Mouse (Mus musculus): ENCODE measurements around the gene Oser1. TPM values are rescaled to one million over a fixed set of nuclear protein-coding genes. Genes with fewer than 3 reads are reported as not detected.
A peak's percentile ranks its signal among the peaks of the same experiment; 100 is the strongest.

The Oser1 gene
- polyA plus RNA-seq, 1 experiment from 2014 or later: 50.4 TPM

- ATAC-seq (no peak), DNase-seq (peak; percentile 48)
- no peak overlapping the region for H3K27ac ChIP-seq (ENCODE audit: low read depth)
- no peak overlapping the region for H3K9ac ChIP-seq (replicated peaks)
- no peak overlapping the region for H3K4me3 ChIP-seq (ENCODE audit: low read depth, low read length)
- H3K4me2 ChIP-seq (ENCODE audit: low read depth, low read length): no peak overlapping the region; the same call in 1 of the 2 replicates
- no peaks in the 10 kb centered on the region for H3K4me1 ChIP-seq (ENCODE audit: insufficient read depth)
- no peak for TF ChIP-seq EP300 (IDR thresholded peaks at IDR 0.05; ENCODE audit: low read depth)
- TF ChIP-seq CTCF (IDR thresholded peaks at IDR 0.05; ENCODE audit: low read depth): no peak
- H3K27me3 ChIP-seq (ENCODE audit: insufficient read depth, low read length): peaks cover 17% of the 10 kb centered on the region
- H3K36me3 ChIP-seq (replicated peaks; ENCODE audit: insufficient read depth, low read length): no peaks in the 10 kb centered on the region
- no peaks in the 10 kb centered on the region for H3K9me3 ChIP-seq (ENCODE audit: low read length)
- WGBS (ENCODE audit: insufficient replicate concordance): 3% methylated on average over 30 of the region's 30 CpGs
Measured at GRCm38 (mm10) chr2:163438619-163439451, 14.3 kb upstream of the Oser1 start.

GRCm38 (mm10) chr2:163438246-163438618, 13.7 kb upstream of the Oser1 start, which contains the start of gene Gdap1l1:
Gene Gdap1l1, plus strand, starts transcription at chr2:163438476.
- no peaks in the 10 kb centered on the region for H3K9me3 ChIP-seq (ENCODE audit: low read length)
- DNase-seq: no peak
- no peaks in the 10 kb centered on the region for H3K4me1 ChIP-seq (ENCODE audit: insufficient read depth)
- no peaks in the 10 kb centered on the region for H3K36me3 ChIP-seq (replicated peaks; ENCODE audit: insufficient read depth, low read length)
- peaks cover 17% of the 10 kb centered on the region for H3K27me3 ChIP-seq (ENCODE audit: insufficient read depth, low read length)
- no peak within 1 kb of the TSS for H3K9ac ChIP-seq (replicated peaks)
- 3% methylated on average over 15 of the region's 18 CpGs for WGBS (ENCODE audit: insufficient replicate concordance)
- H3K4me3 ChIP-seq (ENCODE audit: low read depth, low read length): no peak within 1 kb of the TSS
- no peak for ATAC-seq
- H3K27ac ChIP-seq (ENCODE audit: low read depth): no peak within 1 kb of the TSS
- H3K4me2 ChIP-seq (ENCODE audit: low read depth, low read length): no peak within 1 kb of the TSS; the same call in 1 of the 2 replicates
- no peak for TF ChIP-seq CTCF (IDR thresholded peaks at IDR 0.05; ENCODE audit: low read depth)
- no peak for TF ChIP-seq EP300 (IDR thresholded peaks at IDR 0.05; ENCODE audit: low read depth)

- Histone ChIP-seq H3K27ac (ENCODE audit: low read depth) (no peak overlapping the region), H3K27me3 (ENCODE audit: insufficient read depth, low read length) (peaks cover 17% of the 10 kb centered on the region), H3K9me3 (ENCODE audit: low read length) (no peaks in the 10 kb centered on the region), H3K4me1 (ENCODE audit: insufficient read depth) (no peaks in the 10 kb centered on the region), H3K4me2 (ENCODE audit: low read depth, low read length) (no peak overlapping the region), H3K36me3 (replicated peaks; ENCODE audit: insufficient read depth, low read length) (no peaks in the 10 kb centered on the region), H3K4me3 (ENCODE audit: low read depth, low read length) (no peak overlapping the region), H3K9ac (replicated peaks) (no peak overlapping the region)
- TF ChIP-seq CTCF (IDR thresholded peaks at IDR 0.05; ENCODE audit: low read depth): no peak
- TF ChIP-seq EP300 (IDR thresholded peaks at IDR 0.05; ENCODE audit: low read depth): no peak
- 39% methylated on average over 4 of the region's 4 CpGs for WGBS (ENCODE audit: insufficient replicate concordance)
- DNase-seq (no peak), ATAC-seq (no peak)
Measured at GRCm38 (mm10) chr2:163437800-163438199, 13.3 kb upstream of the Oser1 start.

GRCm38 (mm10) chr2:163433971-163434370, 9.5 kb upstream of the Oser1 start:
- DNase-seq (no peak), ATAC-seq (no peak)
- Histone ChIP-seq H3K4me2 (ENCODE audit: low read depth, low read length) (no peak overlapping the region), H3K9me3 (ENCODE audit: low read length) (no peaks in the 10 kb centered on the region), H3K9ac (replicated peaks) (no peak overlapping the region), H3K36me3 (replicated peaks; ENCODE audit: insufficient read depth, low read length) (no peaks in the 10 kb centered on the region), H3K4me3 (ENCODE audit: low read depth, low read length) (no peak overlapping the region), H3K27ac (ENCODE audit: low read depth) (no peak overlapping the region), H3K27me3 (ENCODE audit: insufficient read depth, low read length) (peaks cover 9% of the 10 kb centered on the region), H3K4me1 (ENCODE audit: insufficient read depth) (no peaks in the 10 kb centered on the region)
- WGBS (ENCODE audit: insufficient replicate concordance): 19% methylated on average over 4 of the region's 4 CpGs
- TF ChIP-seq CTCF (IDR thresholded peaks at IDR 0.05; ENCODE audit: low read depth) (no peak), EP300 (IDR thresholded peaks at IDR 0.05; ENCODE audit: low read depth) (no peak)

- Histone ChIP-seq H3K4me3 (ENCODE audit: low read depth, low read length) (no peak overlapping the region), H3K27me3 (ENCODE audit: insufficient read depth, low read length) (no peaks in the 10 kb centered on the region), H3K9me3 (ENCODE audit: low read length) (no peaks in the 10 kb centered on the region), H3K4me2 (ENCODE audit: low read depth, low read length) (no peak overlapping the region), H3K9ac (replicated peaks) (no peak overlapping the region), H3K4me1 (ENCODE audit: insufficient read depth) (no peaks in the 10 kb centered on the region), H3K27ac (ENCODE audit: low read depth) (no peak overlapping the region), H3K36me3 (replicated peaks; ENCODE audit: insufficient read depth, low read length) (no peaks in the 10 kb centered on the region)
- ATAC-seq (no peak), DNase-seq (no peak)
- TF ChIP-seq CTCF (IDR thresholded peaks at IDR 0.05; ENCODE audit: low read depth): no peak
- no peak for TF ChIP-seq EP300 (IDR thresholded peaks at IDR 0.05; ENCODE audit: low read depth)
- WGBS (ENCODE audit: insufficient replicate concordance): 79% methylated on average over 9 of the region's 9 CpGs
Measured at GRCm38 (mm10) chr2:163431289-163431688, 6.8 kb upstream of the Oser1 start.

- no peak overlapping the region for H3K27ac ChIP-seq (ENCODE audit: low read depth)
- H3K4me1 ChIP-seq (ENCODE audit: insufficient read depth): no peaks in the 10 kb centered on the region
- H3K27me3 ChIP-seq (ENCODE audit: insufficient read depth, low read length): no peaks in the 10 kb centered on the region
- no peak for TF ChIP-seq CTCF (IDR thresholded peaks at IDR 0.05; ENCODE audit: low read depth)
- TF ChIP-seq EP300 (IDR thresholded peaks at IDR 0.05; ENCODE audit: low read depth): no peak
- 48% methylated on average over 4 of the region's 4 CpGs for whole genome bisulfite sequencing (ENCODE audit: insufficient replicate concordance)
- H3K36me3 ChIP-seq (replicated peaks; ENCODE audit: insufficient read depth, low read length): no peaks in the 10 kb centered on the region
- ATAC-seq (no peak), DNase-seq (no peak)
- no peaks in the 10 kb centered on the region for H3K9me3 ChIP-seq (ENCODE audit: low read length)
- no peak overlapping the region for H3K4me3 ChIP-seq (ENCODE audit: low read depth, low read length)
- no peak overlapping the region for H3K9ac ChIP-seq (replicated peaks)
- no peak overlapping the region for H3K4me2 ChIP-seq (ENCODE audit: low read depth, low read length)
Measured at GRCm38 (mm10) chr2:163428346-163429011, 4.0 kb upstream of the Oser1 start.
